Mouse (Mus musculus) adrenal gland, postnatal 10 days (tissue): ENCODE data around the gene Tex26. TPM values are rescaled to one million over a fixed set of nuclear protein-coding genes. Genes with fewer than 3 reads are reported as not detected.

Source experiments
- DNase-seq: peaks from one replicate; pipeline ENCODE4 v3.0.0; 2021; ENCODE audit warnings: mixed read lengths
- total RNA-seq, 2 experiments: library from RNA; stranded (reverse); gene quantifications; 2 replicates each; pipeline ENCODE4 v1.2.3; 2021

Gene Tex26
- total RNA-seq, 2 experiments from 2014 or later, result 0.55 TPM; not detected in 1

DNA sequence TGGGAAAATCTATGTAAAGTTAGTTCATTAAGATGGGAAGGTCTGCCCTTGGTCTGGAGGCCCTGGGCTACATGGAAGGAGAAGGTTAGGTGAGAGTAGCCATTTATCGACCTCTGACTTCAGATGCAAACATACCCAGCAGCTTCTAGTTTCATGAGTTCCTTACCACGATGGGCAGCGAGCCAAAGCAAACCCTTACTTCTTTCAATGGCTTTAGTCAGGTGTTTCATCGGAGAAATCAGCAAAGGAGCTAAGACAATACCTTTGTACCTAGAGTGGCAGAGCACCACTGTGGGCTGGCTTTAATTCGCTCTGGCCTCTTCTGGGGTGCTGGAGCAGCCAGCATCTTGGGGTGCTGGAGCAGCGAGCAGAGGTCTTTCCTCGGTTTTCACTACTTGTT is 5.8 kb upstream of the Tex26 start:
- no peak for DNase-seq

GRCm38 (mm10) chr5:149434141-149434690 is 5.2 kb upstream of the Tex26 start:
- DNase-seq, result no peak

DNA sequence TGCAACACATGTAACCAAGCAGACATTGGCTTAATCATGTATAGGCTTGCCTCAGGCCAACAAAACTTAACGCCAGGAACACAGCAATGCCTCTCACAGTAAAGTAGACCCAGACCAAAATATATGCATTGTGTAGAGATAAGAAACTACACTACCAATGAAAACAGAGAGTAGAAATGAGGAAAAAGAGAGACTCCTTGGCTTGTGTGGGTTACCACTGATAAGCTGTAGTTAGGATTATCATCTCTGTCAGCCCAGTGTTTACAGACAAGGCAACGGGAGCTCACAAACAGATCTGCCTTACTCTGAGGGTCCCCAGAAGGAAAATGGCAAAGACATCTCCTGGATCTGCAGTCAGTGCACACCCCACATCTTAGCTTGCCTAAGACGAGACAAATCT is 2.9 kb upstream of the Tex26 start:
- DNase-seq, result no peak

DNA sequence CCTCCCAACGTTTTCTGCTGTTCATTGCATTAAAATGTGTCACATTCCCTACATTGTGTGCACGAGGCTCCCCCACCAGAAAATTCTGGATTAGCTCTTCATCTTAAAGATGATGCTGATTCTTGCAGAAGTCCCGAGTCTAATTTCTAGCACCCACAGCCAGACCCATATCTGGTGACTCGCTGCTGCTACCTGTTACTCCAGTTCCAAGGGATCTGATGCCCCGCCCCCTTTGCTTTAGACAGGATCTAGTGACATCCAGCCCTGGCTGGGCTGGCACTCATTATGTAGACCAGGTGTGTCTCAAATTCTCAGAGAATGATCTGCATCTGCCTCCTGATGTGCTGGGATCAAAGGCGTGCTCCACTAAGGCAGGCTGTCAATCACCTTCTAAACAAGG is 2.3 kb upstream of the Tex26 start:
- no peak for DNase-seq

- DNase-seq, result peak; percentile 57
These were observed 717 bp downstream of the Tex26 start for GRCm38 (mm10) chr5:149440180-149440573.

GRCm38 (mm10) chr5:149441646-149442276 is 2.3 kb downstream of the Tex26 start:
- DNase-seq, result no peak

DNA sequence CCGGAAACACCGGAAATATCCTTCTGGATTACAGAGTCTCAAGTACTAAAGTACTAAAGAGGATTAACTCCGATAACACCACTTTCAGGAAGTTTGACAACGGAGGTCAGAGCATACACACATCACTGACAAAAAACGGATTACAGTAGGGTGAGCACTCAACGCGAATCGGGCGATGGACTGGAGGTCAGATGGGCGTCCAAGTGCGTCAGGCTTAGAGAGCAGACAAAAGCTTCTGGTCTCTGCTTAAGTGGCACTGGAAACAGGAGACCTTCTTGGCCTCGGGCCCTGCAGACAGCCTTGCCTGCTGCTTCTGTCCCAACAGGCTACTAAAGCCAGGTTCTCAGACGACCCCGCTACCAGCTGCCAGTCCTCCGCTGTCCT is 2.8 kb downstream of the Tex26 start:
- DNase-seq, result no peak

DNA sequence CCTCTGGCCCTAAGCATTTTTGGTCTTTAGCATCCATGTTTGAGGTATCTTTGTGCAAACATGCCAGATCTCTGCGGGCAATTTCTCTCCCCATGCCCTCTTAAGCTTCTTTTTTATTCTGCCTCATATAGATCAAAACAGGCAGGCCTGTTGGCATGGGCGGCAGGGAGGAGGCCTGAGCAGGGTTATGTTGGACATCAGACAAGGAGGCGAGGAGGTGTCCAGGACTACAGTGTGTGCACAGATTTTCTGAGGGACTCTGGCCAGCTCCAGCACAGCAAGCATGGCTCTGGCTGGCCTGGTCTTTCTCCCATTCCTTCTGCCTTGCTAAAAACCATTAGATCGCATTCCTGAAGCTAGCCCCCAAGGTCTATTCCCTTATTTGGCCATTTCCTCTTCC is 5.0 kb downstream of the Tex26 start:
- no peak for DNase-seq

GRCm38 (mm10) chr5:149446495-149446894 is 7.0 kb downstream of the Tex26 start:
- no peak for DNase-seq

DNA sequence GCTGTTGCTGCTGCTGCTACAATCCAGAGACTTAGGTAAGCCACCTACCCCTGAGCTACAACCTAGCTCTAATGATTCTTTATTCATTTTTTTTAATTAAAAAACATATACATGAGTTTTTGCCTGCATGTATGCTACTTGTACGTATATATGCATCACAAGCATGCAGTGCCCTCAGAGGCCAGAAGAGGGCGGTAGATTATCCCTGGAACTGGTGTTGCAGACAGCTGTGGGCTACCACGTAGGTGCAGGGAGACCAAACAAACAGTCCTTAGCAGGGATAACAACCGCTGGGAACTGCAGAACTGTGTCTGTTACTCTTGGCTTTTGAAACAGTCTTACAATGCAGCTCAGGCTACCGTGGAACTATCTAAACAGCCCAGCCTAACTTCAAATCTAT is 8.3 kb downstream of the Tex26 start:
- no peak for DNase-seq

DNA sequence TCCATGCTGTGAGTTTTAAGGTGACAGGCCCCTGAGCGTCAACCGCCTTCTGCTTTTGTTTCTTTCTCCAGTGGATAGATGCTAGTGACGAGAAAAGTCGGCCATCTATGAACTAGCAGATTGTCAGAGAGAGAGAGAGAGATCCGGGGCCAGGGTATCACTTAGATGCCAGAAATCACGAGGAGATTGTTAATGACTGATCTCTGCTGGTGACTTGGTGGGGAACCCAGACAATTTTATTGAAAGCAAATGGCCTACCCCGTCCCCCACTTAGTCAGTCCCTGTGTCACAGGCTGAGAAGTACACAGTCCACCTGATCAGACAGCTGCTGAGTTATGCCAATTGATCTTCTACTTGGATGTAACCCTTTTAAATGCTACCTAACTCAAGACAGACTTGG is 9.9 kb downstream of the Tex26 start:
- no peak for DNase-seq

- no peak for DNase-seq
These were observed 11.8 kb downstream of the Tex26 start for GRCm38 (mm10) chr5:149451209-149451681.

- DNase-seq, result peak; percentile 86
These were observed 14.8 kb downstream of the Tex26 start for GRCm38 (mm10) chr5:149454281-149454680.

DNA sequence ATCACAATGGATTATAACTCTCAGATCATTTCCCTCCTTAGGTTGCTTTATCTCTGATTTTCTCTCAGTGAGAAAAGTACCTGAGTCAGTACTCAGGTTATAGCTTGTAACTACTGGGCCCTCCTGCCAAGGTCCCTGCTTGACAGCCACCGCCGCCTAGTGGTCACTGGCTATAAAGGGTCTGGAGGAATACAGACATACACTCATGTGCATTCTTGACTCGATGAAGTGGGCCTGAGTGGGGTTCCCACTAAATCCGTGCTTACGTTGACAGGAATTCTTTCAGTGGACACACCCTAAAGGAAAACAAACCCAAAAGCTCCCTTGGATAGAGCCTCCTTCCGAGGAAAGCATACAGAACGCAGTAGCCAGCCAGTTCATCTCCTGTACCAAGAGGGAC is 17.1 kb downstream of the Tex26 start:
- DNase-seq, result no peak

DNA sequence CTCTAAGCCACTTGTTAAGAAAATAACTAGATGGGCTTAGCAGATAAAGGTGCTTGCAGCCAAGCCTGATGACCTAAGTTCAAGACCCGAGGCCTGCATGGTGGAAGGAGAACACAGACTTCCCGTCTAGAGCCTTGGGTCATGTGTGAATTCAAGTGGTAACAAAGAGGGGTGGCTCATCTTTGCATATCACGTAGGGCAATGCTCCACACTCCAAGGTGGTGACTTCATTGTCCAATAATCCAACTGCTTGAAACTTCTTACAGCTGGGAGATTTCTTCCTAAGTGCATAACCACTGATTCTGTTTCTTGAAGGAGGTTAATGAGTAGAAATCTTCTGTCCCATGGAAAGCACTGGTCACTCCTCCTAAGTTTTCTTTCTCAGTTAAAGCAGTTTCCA is 22.6 kb downstream of the Tex26 start:
- no peak for DNase-seq

GRCm38 (mm10) chr5:149465305-149465704 is 25.8 kb downstream of the Tex26 start:
- DNase-seq, result no peak

DNA sequence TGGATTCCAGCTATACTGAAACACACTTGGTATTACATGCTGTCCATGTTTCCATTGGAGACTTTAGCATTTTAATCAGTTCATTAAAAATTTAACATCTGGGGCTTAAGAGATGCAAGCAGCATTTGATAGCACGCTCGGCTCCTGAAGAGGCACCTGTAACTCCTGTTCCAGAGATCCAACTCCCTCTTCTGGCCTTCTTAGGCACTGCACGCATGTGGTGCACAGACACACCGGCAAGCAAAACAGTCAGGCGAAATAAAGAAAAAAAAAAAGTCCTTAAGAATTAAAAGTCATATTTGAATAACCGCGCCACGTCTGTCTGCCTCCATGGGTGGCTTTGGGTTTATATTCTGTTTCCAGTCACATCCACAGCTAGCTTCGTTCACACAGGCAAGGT is 34.7 kb downstream of the Tex26 start:
- DNase-seq, result no peak

DNA sequence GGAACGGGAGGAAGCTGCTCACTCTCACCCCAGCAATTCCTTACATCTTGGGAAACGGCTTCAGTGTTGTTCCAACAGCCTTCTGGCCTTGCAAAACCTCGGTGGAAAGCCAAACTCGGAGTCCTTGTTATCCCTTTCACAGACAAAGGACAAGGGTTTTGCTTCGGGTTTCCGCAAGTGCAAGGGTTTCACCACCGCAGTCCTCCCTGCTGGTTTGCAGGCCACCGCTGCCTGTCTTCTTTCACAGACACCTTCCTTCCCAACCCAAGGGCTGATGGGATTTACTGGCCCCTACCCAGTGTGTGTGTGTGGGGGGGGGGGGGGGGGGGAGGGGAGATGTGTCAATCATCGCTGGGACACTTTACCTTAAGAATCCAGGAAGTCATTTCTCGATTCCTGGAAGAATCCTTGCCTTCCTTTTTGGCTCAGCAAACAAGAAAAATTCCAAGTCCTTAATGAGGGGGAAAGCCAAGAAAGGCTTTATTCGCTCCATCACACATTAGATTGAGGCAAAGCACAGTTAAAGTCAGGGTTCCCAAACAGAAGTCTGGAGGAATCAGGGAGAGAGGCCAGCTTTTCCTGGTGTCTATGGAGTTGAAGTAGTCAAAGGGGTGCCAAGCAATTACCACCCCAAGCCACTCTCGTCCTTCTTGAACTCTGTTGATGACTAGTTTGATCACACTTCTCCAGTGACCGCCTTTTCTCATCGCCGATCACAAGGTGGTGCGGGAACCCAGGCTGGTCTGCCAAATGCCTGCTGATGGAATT is 35.4 kb downstream of the Tex26 start:
- DNase-seq, result no peak

- no peak for DNase-seq
These were observed 42.5 kb downstream of the Tex26 start for GRCm38 (mm10) chr5:149481920-149482319.

DNA sequence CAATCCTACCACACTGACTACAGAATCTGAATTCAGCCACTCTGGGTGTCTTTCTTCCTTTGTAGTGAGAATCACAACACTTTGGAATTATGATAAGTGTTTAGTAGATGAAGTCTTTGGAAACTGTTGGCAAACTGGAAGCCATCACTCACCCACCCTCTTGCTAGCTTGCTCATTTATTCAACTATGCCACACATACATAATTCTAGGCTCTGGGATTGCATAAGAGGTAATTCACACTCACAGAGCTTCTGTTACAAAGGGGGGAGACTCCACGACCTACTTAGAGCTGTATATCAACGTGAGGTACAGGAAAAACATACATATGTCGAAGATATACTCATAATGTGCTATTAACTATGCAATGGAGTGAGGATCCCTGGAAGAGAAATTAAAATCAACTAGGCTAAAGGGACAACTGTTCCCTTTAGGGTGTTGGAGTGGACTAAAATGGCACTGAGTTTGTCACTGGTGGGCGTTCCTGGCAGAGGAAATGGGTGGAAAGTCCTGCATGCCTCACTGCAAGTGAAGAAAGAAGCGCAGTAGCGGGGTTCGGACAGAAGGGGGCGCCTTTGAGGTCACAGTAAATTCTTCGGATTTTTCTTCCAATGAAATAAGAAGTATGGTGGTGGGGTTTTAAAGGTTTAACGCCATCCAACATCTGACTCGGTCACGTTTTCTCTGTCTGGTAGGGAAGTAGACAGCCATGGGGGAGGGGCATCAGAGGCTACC is 44.0 kb downstream of the Tex26 start:
- DNase-seq, result peak; percentile 8

DNA sequence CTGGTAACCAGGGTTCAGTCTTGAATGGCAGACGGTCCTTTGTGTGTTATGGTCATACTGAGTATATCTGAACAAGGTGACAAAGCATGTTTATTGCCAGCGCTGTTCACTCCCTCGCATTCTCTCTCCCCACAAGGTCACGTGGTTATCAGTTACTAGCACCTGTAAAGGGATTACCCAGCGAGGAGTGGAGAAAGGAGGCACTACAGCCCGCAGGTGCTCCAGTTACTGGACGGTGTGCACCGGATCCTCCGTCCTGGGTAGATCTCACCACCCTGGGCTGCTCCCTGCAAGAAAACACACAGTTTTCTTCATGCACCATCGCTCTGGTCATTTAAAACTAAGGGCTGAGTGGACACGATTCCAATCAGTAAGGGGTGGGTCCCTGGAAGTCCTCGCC is 44.8 kb downstream of the Tex26 start:
- no peak for DNase-seq

- no peak for DNase-seq
These were observed 46.0 kb downstream of the Tex26 start for GRCm38 (mm10) chr5:149485447-149485846.
